Comparison of ENCODE assay signal across 19 mouse cellular contexts in the genomic region with DNA sequence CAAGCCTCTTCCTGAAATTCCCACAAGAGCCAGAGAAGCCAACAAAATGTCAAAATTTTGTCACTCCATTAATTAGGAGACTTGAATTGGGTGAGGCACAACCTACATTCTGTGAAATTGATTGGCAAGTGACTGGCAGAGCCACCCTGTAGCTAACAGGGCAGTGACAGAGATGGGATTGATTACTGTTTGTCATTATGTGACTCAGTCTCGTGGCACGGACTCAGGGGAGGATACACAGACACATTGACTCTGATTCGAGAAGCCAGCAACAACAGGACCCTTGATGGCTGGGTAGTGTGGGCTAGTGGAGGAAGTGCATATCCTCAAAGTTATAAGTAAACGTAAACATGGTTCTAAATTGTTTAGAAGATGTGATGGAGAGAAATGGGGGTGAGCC.
"Had no signal": no experiment of that assay in that cellular context is flagged by ENCODE, and none has a peak within 500 bp of the region (broad histone marks: within the 10 kb centered on the region; RNA-seq: fewer than 3 reads in every experiment).

No protein-coding gene starts in this region.

- H3K9ac ChIP-seq: limb, embryonic 13.5 days; liver, embryonic 12.5 days; liver, embryonic 15.5 days; lung, embryonic 15.5 days; midbrain, embryonic 13.5 days; neural tube, embryonic 13.5 days had no signal

- H3K4me1 ChIP-seq: limb, embryonic 10.5 days; limb, embryonic 13.5 days; liver, embryonic 12.5 days; liver, embryonic 15.5 days; megakaryocyte, embryonic 14.5 days; midbrain, embryonic 13.5 days; neural tube, embryonic 13.5 days had no signal

- H3K36me3 ChIP-seq: limb, embryonic 10.5 days; limb, embryonic 13.5 days; liver, embryonic 12.5 days; liver, embryonic 15.5 days; lung, embryonic 15.5 days; midbrain, embryonic 10.5 days; midbrain, embryonic 13.5 days; neural tube, embryonic 13.5 days had no signal

- H3K27me3 ChIP-seq: limb, embryonic 13.5 days; liver, embryonic 12.5 days; liver, embryonic 15.5 days; lung, embryonic 15.5 days; megakaryocyte, embryonic 14.5 days; midbrain, embryonic 13.5 days; neural tube, embryonic 13.5 days had no signal

- ATAC-seq: liver, embryonic 12.5 days; midbrain, embryonic 13.5 days; midbrain, embryonic 16.5 days had no signal

- H3K9me3 ChIP-seq: limb, embryonic 10.5 days; limb, embryonic 13.5 days; liver, embryonic 12.5 days; liver, embryonic 15.5 days; lung, embryonic 15.5 days; megakaryocyte, embryonic 14.5 days; midbrain, embryonic 10.5 days; midbrain, embryonic 13.5 days; neural tube, embryonic 13.5 days had no signal

- H3K4me3 ChIP-seq: layer of hippocampus, adult 2 months; limb, embryonic 10.5 days; limb, embryonic 13.5 days; liver, embryonic 12.5 days; liver, embryonic 15.5 days; lung, embryonic 15.5 days; megakaryocyte, embryonic 14.5 days; midbrain, embryonic 10.5 days; midbrain, embryonic 13.5 days; myocyte; neural tube, embryonic 13.5 days had no signal

- H3K27ac ChIP-seq: kidney, postnatal 0 days; limb, embryonic 10.5 days; limb, embryonic 13.5 days; liver, embryonic 12.5 days; liver, embryonic 15.5 days; lung, embryonic 15.5 days; midbrain, embryonic 10.5 days; midbrain, embryonic 13.5 days; neural tube, embryonic 13.5 days had no signal

- H3K4me2 ChIP-seq: limb, embryonic 13.5 days; liver, embryonic 12.5 days; liver, embryonic 15.5 days; lung, embryonic 15.5 days; midbrain, embryonic 13.5 days; neural tube, embryonic 13.5 days had no signal

- DNase-seq: kidney, adult 2 months; kidney, postnatal 25 days; layer of hippocampus, adult 9-11 months; liver; thymus, adult 18-20 months; thymus, postnatal 36 days had no signal
